19 mouse cellular contexts compared by ENCODE assay signal in genomic region chr13:40469162-40469561, GRCm38 (mm10).
DNase-seq lines count a peak whose midpoint lies in the region.
"Had no signal": no experiment of that assay in that cellular context is flagged by ENCODE, and none has a peak within 500 bp of the region (broad histone marks: within the 10 kb centered on the region; RNA-seq: fewer than 3 reads in every experiment).

No protein-coding gene starts in this region.

- peak; percentile 5 for DNase-seq in adrenal gland, postnatal 10 days
- no peak for DNase-seq in adrenal gland, adult 18-20 months (ENCODE audit: low spot score in 2 of 2)
- peak; percentile 55 for DNase-seq in heart, adult 11 months
- DNase-seq in heart, postnatal 10 days = no peak
- DNase-seq in brain, adult 2 months (ENCODE audit: low read depth, low spot score) = peak; percentile 3
- peak; percentile 95 for DNase-seq in gonadal fat pad, adult 2 months (ENCODE audit: low read depth)
- DNase-seq in ovary, adult 18-20 months (ENCODE audit: low spot score) = no peak
- no peak for DNase-seq in kidney, postnatal 14 days
- DNase-seq: adrenal gland, adult 2 months; adrenal gland, adult 8-10 months; adrenal gland, postnatal 14 days; adrenal gland, postnatal 25 days; adrenal gland, postnatal 36 days; B cell, adult 2 months; cerebellum, adult 11 months; cerebellum, adult 11-12 months; cerebellum, adult 18-20 months; cerebellum, adult 2 months; cerebellum, adult 8-10 months had no signal

- intact Hi-C loops in heart, postnatal 10 days (cut with DNase I) = no loop called here

Comparison
In these comparisons a context has a peak if more than half of its experiments do, and no peak if none do; other contexts are left out.
1. DNase-seq: peak in adrenal gland, postnatal 10 days (single experiment), heart, adult 11 months (single experiment), brain, adult 2 months (single experiment) and gonadal fat pad, adult 2 months (single experiment); none in adrenal gland, adult 18-20 months (0 of 2), heart, postnatal 10 days (0 of 2), ovary, adult 18-20 months (single experiment) and kidney, postnatal 14 days (single experiment).